Mouse (Mus musculus): ENCODE results near the gene Ppfia2. TPM values are rescaled to one million over a fixed set of nuclear protein-coding genes. Genes with fewer than 3 reads are reported as not detected.

Gene Ppfia2
- total and polyA plus RNA-seq, 2 experiments from 2014 or later, result 31.4 to 63.5 TPM

- Histone ChIP-seq H3K9ac (replicated peaks; ENCODE audit: low read length, poor library complexity, severe bottlenecking) (no peak overlapping the region), H3K27ac (ENCODE audit: low read depth, low read length) (no peak overlapping the region), H3K4me3 (ENCODE audit: low read depth, low read length) (peak overlapping the region; percentile 30; the same call in 1 of the 2 replicates), H3K27me3 (ENCODE audit: insufficient read depth, low read length) (no peaks in the 10 kb centered on the region), H3K4me1 (ENCODE audit: insufficient read depth, low read length) (no peaks in the 10 kb centered on the region), H3K4me2 (ENCODE audit: low read depth, low read length, poor library complexity, severe bottlenecking) (peak overlapping the region; percentile 32), H3K36me3 (ENCODE audit: insufficient read depth, low read length) (no peaks in the 10 kb centered on the region), H3K9me3 (ENCODE audit: low read length) (no peaks in the 10 kb centered on the region)
- DNase-seq (ENCODE audit: low spot score), result no peak
- ATAC-seq (ENCODE audit: low FRiP score), result no peak
- 37% methylated on average over 7 of the region's 7 CpGs for WGBS
- no peak for TF ChIP-seq CTCF (IDR thresholded peaks at IDR 0.05)
These were observed 163.8 kb downstream of the Ppfia2 start for GRCm38 (mm10) chr10:106633898-106634297.

- ATAC-seq (ENCODE audit: low FRiP score), result no peak
- Histone ChIP-seq H3K27me3 (ENCODE audit: insufficient read depth, low read length) (no peaks in the 10 kb centered on the region), H3K4me3 (ENCODE audit: low read depth, low read length) (no peak overlapping the region), H3K9me3 (ENCODE audit: low read length) (no peaks in the 10 kb centered on the region), H3K9ac (replicated peaks; ENCODE audit: low read length, poor library complexity, severe bottlenecking) (no peak overlapping the region), H3K36me3 (ENCODE audit: insufficient read depth, low read length) (no peaks in the 10 kb centered on the region), H3K27ac (ENCODE audit: low read depth, low read length) (no peak overlapping the region), H3K4me1 (ENCODE audit: insufficient read depth, low read length) (no peaks in the 10 kb centered on the region), H3K4me2 (ENCODE audit: low read depth, low read length, poor library complexity, severe bottlenecking) (no peak overlapping the region)
- WGBS, result 91% methylated on average over 4 of the region's 4 CpGs
- TF ChIP-seq CTCF (IDR thresholded peaks at IDR 0.05), result no peak
- DNase-seq (ENCODE audit: low spot score), result no peak
These were observed 182.1 kb downstream of the Ppfia2 start for GRCm38 (mm10) chr10:106652276-106652675.

- H3K4me2 ChIP-seq (ENCODE audit: low read depth, low read length, poor library complexity, severe bottlenecking), result no peak overlapping the region
- no peaks in the 10 kb centered on the region for H3K36me3 ChIP-seq (ENCODE audit: insufficient read depth, low read length)
- 84% methylated on average over 3 of the region's 3 CpGs for WGBS
- no peak overlapping the region for H3K27ac ChIP-seq (ENCODE audit: low read depth, low read length)
- H3K4me3 ChIP-seq (ENCODE audit: low read depth, low read length), result no peak overlapping the region
- H3K27me3 ChIP-seq (ENCODE audit: insufficient read depth, low read length), result no peaks in the 10 kb centered on the region
- no peak overlapping the region for H3K9ac ChIP-seq (replicated peaks; ENCODE audit: low read length, poor library complexity, severe bottlenecking)
- H3K9me3 ChIP-seq (ENCODE audit: low read length), result no peaks in the 10 kb centered on the region
- TF ChIP-seq CTCF (IDR thresholded peaks at IDR 0.05), result no peak
- ATAC-seq (ENCODE audit: low FRiP score), result no peak
- no peaks in the 10 kb centered on the region for H3K4me1 ChIP-seq (ENCODE audit: insufficient read depth, low read length)
- DNase-seq (ENCODE audit: low spot score), result no peak
These were observed 195.1 kb downstream of the Ppfia2 start for GRCm38 (mm10) chr10:106665221-106665620.

- Histone ChIP-seq H3K4me2 (ENCODE audit: low read depth, low read length, poor library complexity, severe bottlenecking) (no peak overlapping the region), H3K9me3 (ENCODE audit: low read length) (no peaks in the 10 kb centered on the region), H3K36me3 (ENCODE audit: insufficient read depth, low read length) (no peaks in the 10 kb centered on the region), H3K27ac (ENCODE audit: low read depth, low read length) (no peak overlapping the region), H3K9ac (replicated peaks; ENCODE audit: low read length, poor library complexity, severe bottlenecking) (no peak overlapping the region), H3K4me1 (ENCODE audit: insufficient read depth, low read length) (no peaks in the 10 kb centered on the region), H3K4me3 (ENCODE audit: low read depth, low read length) (no peak overlapping the region), H3K27me3 (ENCODE audit: insufficient read depth, low read length) (no peaks in the 10 kb centered on the region)
- DNase-seq (ENCODE audit: low spot score) (no peak), ATAC-seq (ENCODE audit: low FRiP score) (no peak)
- no peak for TF ChIP-seq CTCF (IDR thresholded peaks at IDR 0.05)
- 85% methylated on average over 3 of the region's 3 CpGs for WGBS
These were observed 200.0 kb downstream of the Ppfia2 start for GRCm38 (mm10) chr10:106670170-106670569.

GRCm38 (mm10) chr10:106681395-106681794, 211.3 kb downstream of the Ppfia2 start:
- Histone ChIP-seq H3K27ac (ENCODE audit: low read depth, low read length) (no peak overlapping the region; the same call in 1 of the 2 replicates), H3K27me3 (ENCODE audit: insufficient read depth, low read length) (no peaks in the 10 kb centered on the region), H3K4me1 (ENCODE audit: insufficient read depth, low read length) (no peaks in the 10 kb centered on the region), H3K36me3 (ENCODE audit: insufficient read depth, low read length) (no peaks in the 10 kb centered on the region), H3K4me3 (ENCODE audit: low read depth, low read length) (no peak overlapping the region), H3K4me2 (ENCODE audit: low read depth, low read length, poor library complexity, severe bottlenecking) (no peak overlapping the region), H3K9me3 (ENCODE audit: low read length) (no peaks in the 10 kb centered on the region), H3K9ac (replicated peaks; ENCODE audit: low read length, poor library complexity, severe bottlenecking) (no peak overlapping the region)
- no peak for TF ChIP-seq CTCF (IDR thresholded peaks at IDR 0.05)
- DNase-seq (ENCODE audit: low spot score) (peak; percentile 20), ATAC-seq (ENCODE audit: low FRiP score) (no peak)
- WGBS, result 87% methylated on average over 5 of the region's 5 CpGs

- no peak for DNase-seq (ENCODE audit: low spot score)
- WGBS, result 73% methylated on average over 3 of the region's 3 CpGs
- Histone ChIP-seq H3K27me3 (ENCODE audit: insufficient read depth, low read length) (no peaks in the 10 kb centered on the region), H3K4me1 (ENCODE audit: insufficient read depth, low read length) (no peaks in the 10 kb centered on the region), H3K4me3 (ENCODE audit: low read depth, low read length) (no peak overlapping the region), H3K27ac (ENCODE audit: low read depth, low read length) (no peak overlapping the region), H3K9me3 (ENCODE audit: low read length) (no peaks in the 10 kb centered on the region), H3K36me3 (ENCODE audit: insufficient read depth, low read length) (no peaks in the 10 kb centered on the region), H3K4me2 (ENCODE audit: low read depth, low read length, poor library complexity, severe bottlenecking) (no peak overlapping the region), H3K9ac (replicated peaks; ENCODE audit: low read length, poor library complexity, severe bottlenecking) (no peak overlapping the region)
- ATAC-seq (ENCODE audit: low FRiP score), result no peak
- no peak for TF ChIP-seq CTCF (IDR thresholded peaks at IDR 0.05)
These were observed 215.4 kb downstream of the Ppfia2 start for GRCm38 (mm10) chr10:106685519-106685918.
